Mouse (Mus musculus): ENCODE data around the gene Smad5. TPM values are rescaled to one million over a fixed set of nuclear protein-coding genes. Genes with fewer than 3 reads are reported as not detected.

Gene Smad5
- total and polyA plus RNA-seq, 3 experiments: 4.3 to 40.7 (median 15.2) TPM

- DNase-seq (ENCODE audit: low spot score) (no peak), ATAC-seq (ENCODE audit: extremely low read depth, insufficient number of reproducible peaks, low FRiP score, poor library complexity, severe bottlenecking) (no peak)
- H3K4me3 ChIP-seq (ENCODE audit: low read depth, low read length): no peak overlapping the region
- no peaks in the 10 kb centered on the region for H3K36me3 ChIP-seq (replicated peaks)
- H3K9me3 ChIP-seq (replicated peaks): no peaks in the 10 kb centered on the region
- TF ChIP-seq GATA2 (IDR thresholded peaks at IDR 0.05; ENCODE audit: borderline replicate concordance, low read depth, low read length) (no peak), TAL1 (conservative IDR thresholded peaks at IDR 0.05; ENCODE audit: low read depth, low read length) (no peak), POLR2AphosphoS5 (IDR thresholded peaks at IDR 0.05; ENCODE audit: insufficient replicate concordance, low read depth, low read length) (no peak), GATA1 (IDR thresholded peaks at IDR 0.05; ENCODE audit: borderline replicate concordance, low read length) (no peak), CTCF (IDR thresholded peaks at IDR 0.05; ENCODE audit: low read depth, low read length) (no peak)
- H3K4me1 ChIP-seq (ENCODE audit: insufficient read depth, low read depth, low read length): peaks cover 7% of the 10 kb centered on the region
- H3K27me3 ChIP-seq (ENCODE audit: insufficient read depth, low read length): no peaks in the 10 kb centered on the region
Observed at GRCm38 (mm10) chr13:56698391-56698790, 4.4 kb upstream of the Smad5 start.

GRCm38 (mm10) chr13:56699370-56699769, 3.4 kb upstream of the Smad5 start:
- H3K4me3 ChIP-seq (ENCODE audit: low read depth, low read length): no peak overlapping the region
- TF ChIP-seq GATA2 (IDR thresholded peaks at IDR 0.05; ENCODE audit: borderline replicate concordance, low read depth, low read length) (no peak), GATA1 (IDR thresholded peaks at IDR 0.05; ENCODE audit: borderline replicate concordance, low read length) (no peak), CTCF (IDR thresholded peaks at IDR 0.05; ENCODE audit: low read depth, low read length) (no peak), POLR2AphosphoS5 (IDR thresholded peaks at IDR 0.05; ENCODE audit: insufficient replicate concordance, low read depth, low read length) (no peak), TAL1 (conservative IDR thresholded peaks at IDR 0.05; ENCODE audit: low read depth, low read length) (no peak)
- no peaks in the 10 kb centered on the region for H3K9me3 ChIP-seq (replicated peaks)
- no peak for DNase-seq (ENCODE audit: low spot score)
- ATAC-seq (ENCODE audit: extremely low read depth, insufficient number of reproducible peaks, low FRiP score, poor library complexity, severe bottlenecking): no peak
- H3K27me3 ChIP-seq (ENCODE audit: insufficient read depth, low read length): no peaks in the 10 kb centered on the region
- peaks cover 13% of the 10 kb centered on the region for H3K4me1 ChIP-seq (ENCODE audit: insufficient read depth, low read depth, low read length)
- no peaks in the 10 kb centered on the region for H3K36me3 ChIP-seq (replicated peaks)

GRCm38 (mm10) chr13:56700981-56701380, 1.8 kb upstream of the Smad5 start:
- peaks cover 9% of the 10 kb centered on the region for H3K36me3 ChIP-seq (replicated peaks)
- TF ChIP-seq TAL1 (conservative IDR thresholded peaks at IDR 0.05; ENCODE audit: low read depth, low read length): no peak
- TF ChIP-seq CTCF (IDR thresholded peaks at IDR 0.05; ENCODE audit: low read depth, low read length): no peak
- TF ChIP-seq GATA2 (IDR thresholded peaks at IDR 0.05; ENCODE audit: borderline replicate concordance, low read depth, low read length): no peak
- TF ChIP-seq GATA1 (IDR thresholded peaks at IDR 0.05; ENCODE audit: borderline replicate concordance, low read length): no peak
- TF ChIP-seq POLR2AphosphoS5 (IDR thresholded peaks at IDR 0.05; ENCODE audit: insufficient replicate concordance, low read depth, low read length): no peak
- ATAC-seq (ENCODE audit: extremely low read depth, insufficient number of reproducible peaks, low FRiP score, poor library complexity, severe bottlenecking) (no peak), DNase-seq (ENCODE audit: low spot score) (no peak)
- no peak overlapping the region for H3K4me3 ChIP-seq (ENCODE audit: low read depth, low read length)
- peaks cover 26% of the 10 kb centered on the region for H3K4me1 ChIP-seq (ENCODE audit: insufficient read depth, low read depth, low read length)
- H3K27me3 ChIP-seq (ENCODE audit: insufficient read depth, low read length): no peaks in the 10 kb centered on the region
- H3K9me3 ChIP-seq (replicated peaks): no peaks in the 10 kb centered on the region

- TF ChIP-seq GATA2 (IDR thresholded peaks at IDR 0.05; ENCODE audit: borderline replicate concordance, low read depth, low read length): no peak
- peaks cover 27% of the 10 kb centered on the region for H3K4me1 ChIP-seq (ENCODE audit: insufficient read depth, low read depth, low read length)
- no peaks in the 10 kb centered on the region for H3K27me3 ChIP-seq (ENCODE audit: insufficient read depth, low read length)
- no peak overlapping the region for H3K4me3 ChIP-seq (ENCODE audit: low read depth, low read length)
- H3K36me3 ChIP-seq (replicated peaks): peaks cover 15% of the 10 kb centered on the region
- DNase-seq (ENCODE audit: low spot score) (no peak), ATAC-seq (ENCODE audit: extremely low read depth, insufficient number of reproducible peaks, low FRiP score, poor library complexity, severe bottlenecking) (no peak)
- H3K9me3 ChIP-seq (replicated peaks): no peaks in the 10 kb centered on the region
Observed at GRCm38 (mm10) chr13:56701924-56702323, 886 bp upstream of the Smad5 start.

- Histone ChIP-seq H3K4me1 (ENCODE audit: insufficient read depth, low read depth, low read length) (peaks cover 27% of the 10 kb centered on the region), H3K9me3 (replicated peaks) (no peaks in the 10 kb centered on the region), H3K27me3 (ENCODE audit: insufficient read depth, low read length) (no peaks in the 10 kb centered on the region), H3K36me3 (replicated peaks) (peaks cover 26% of the 10 kb centered on the region), H3K4me3 (ENCODE audit: low read depth, low read length) (peak overlapping the region; percentile 75)
- TF ChIP-seq GATA2 (IDR thresholded peaks at IDR 0.05; ENCODE audit: borderline replicate concordance, low read depth, low read length): no peak
- no peak for TF ChIP-seq TAL1 (conservative IDR thresholded peaks at IDR 0.05; ENCODE audit: low read depth, low read length)
- TF ChIP-seq CTCF (IDR thresholded peaks at IDR 0.05; ENCODE audit: low read depth, low read length): no peak
- no peak for TF ChIP-seq POLR2AphosphoS5 (IDR thresholded peaks at IDR 0.05; ENCODE audit: insufficient replicate concordance, low read depth, low read length)
- no peak for TF ChIP-seq GATA1 (IDR thresholded peaks at IDR 0.05; ENCODE audit: borderline replicate concordance, low read length)
- peak; percentile 77 for DNase-seq (ENCODE audit: low spot score)
- peak; percentile 67 for ATAC-seq (ENCODE audit: extremely low read depth, insufficient number of reproducible peaks, low FRiP score, poor library complexity, severe bottlenecking)
Observed at GRCm38 (mm10) chr13:56703222-56703870, 536 bp downstream of the Smad5 start.

GRCm38 (mm10) chr13:56703871-56704321, 1.1 kb downstream of the Smad5 start:
- Histone ChIP-seq H3K4me3 (ENCODE audit: low read depth, low read length) (peak overlapping the region; percentile 75), H3K9me3 (replicated peaks) (no peaks in the 10 kb centered on the region), H3K27me3 (ENCODE audit: insufficient read depth, low read length) (no peaks in the 10 kb centered on the region), H3K36me3 (replicated peaks) (peaks cover 27% of the 10 kb centered on the region), H3K4me1 (ENCODE audit: insufficient read depth, low read depth, low read length) (peaks cover 27% of the 10 kb centered on the region)
- ATAC-seq (ENCODE audit: extremely low read depth, insufficient number of reproducible peaks, low FRiP score, poor library complexity, severe bottlenecking): peak; percentile 67
- peak; percentile 32 for DNase-seq (ENCODE audit: low spot score)
- TF ChIP-seq CTCF (IDR thresholded peaks at IDR 0.05; ENCODE audit: low read depth, low read length) (no peak), POLR2AphosphoS5 (IDR thresholded peaks at IDR 0.05; ENCODE audit: insufficient replicate concordance, low read depth, low read length) (no peak), GATA2 (IDR thresholded peaks at IDR 0.05; ENCODE audit: borderline replicate concordance, low read depth, low read length) (no peak)
